Mouse (Mus musculus): ENCODE results near the gene Gramd1b. TPM values are rescaled to one million over a fixed set of nuclear protein-coding genes. Genes with fewer than 3 reads are reported as not detected.

Gramd1b gene
- polyA plus RNA-seq, 1 experiment = 41.2 TPM

DNA sequence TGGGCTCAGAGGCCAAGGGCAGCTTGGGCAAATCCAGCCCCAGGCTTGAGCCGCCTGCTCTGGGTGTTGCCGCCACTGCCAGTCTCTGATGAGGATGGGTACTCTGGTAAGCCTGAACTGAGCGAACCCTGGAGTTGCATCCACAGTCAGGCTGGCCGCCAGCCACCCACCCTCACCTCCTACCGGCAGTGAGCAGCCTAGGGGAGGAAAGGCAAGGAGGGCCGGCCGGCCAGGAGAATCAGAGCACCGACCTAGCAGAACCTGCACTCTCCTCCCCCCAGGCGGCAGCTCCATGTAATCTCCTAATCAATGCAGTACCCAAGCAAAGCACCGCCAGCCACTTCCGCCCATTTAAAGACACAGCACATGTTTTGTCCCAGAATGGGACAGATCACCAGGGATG lies 155.0 kb downstream of the Gramd1b start:
- peak; percentile 35; the same call in 1 of the 2 replicates for TF ChIP-seq CTCF (IDR thresholded peaks at IDR 0.05; ENCODE audit: borderline replicate concordance, extremely low read depth, insufficient read depth, insufficient read length)
- TF ChIP-seq POLR2A (IDR thresholded peaks at IDR 0.05; ENCODE audit: borderline replicate concordance, extremely low read depth, insufficient read depth, insufficient read length, poor library complexity, severe bottlenecking) = no peak
- peak; percentile 81 for DNase-seq (ENCODE audit: low read depth)

DNA sequence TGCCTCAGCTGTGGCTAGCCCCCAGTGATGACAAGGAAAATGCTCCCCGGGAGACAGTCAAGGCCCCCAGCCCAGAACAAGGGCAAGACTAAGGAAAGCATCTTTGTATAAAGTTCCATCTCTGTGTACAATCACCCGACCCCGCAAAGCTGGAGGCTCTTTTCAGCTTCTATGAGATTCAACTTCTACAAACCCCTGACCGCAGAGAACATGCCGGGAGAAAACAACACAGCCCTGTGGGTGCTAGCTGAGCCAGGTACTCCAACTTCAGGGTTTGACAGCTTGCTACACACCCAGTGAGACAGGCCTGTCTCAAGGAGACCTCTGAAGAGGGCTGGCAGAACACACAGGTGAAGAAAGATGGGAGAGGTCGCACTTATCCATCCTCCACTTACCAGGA lies 155.7 kb downstream of the Gramd1b start:
- DNase-seq (ENCODE audit: low read depth) = no peak
- TF ChIP-seq CTCF (IDR thresholded peaks at IDR 0.05; ENCODE audit: borderline replicate concordance, extremely low read depth, insufficient read depth, insufficient read length) (no peak), POLR2A (IDR thresholded peaks at IDR 0.05; ENCODE audit: borderline replicate concordance, extremely low read depth, insufficient read depth, insufficient read length, poor library complexity, severe bottlenecking) (no peak)

DNA sequence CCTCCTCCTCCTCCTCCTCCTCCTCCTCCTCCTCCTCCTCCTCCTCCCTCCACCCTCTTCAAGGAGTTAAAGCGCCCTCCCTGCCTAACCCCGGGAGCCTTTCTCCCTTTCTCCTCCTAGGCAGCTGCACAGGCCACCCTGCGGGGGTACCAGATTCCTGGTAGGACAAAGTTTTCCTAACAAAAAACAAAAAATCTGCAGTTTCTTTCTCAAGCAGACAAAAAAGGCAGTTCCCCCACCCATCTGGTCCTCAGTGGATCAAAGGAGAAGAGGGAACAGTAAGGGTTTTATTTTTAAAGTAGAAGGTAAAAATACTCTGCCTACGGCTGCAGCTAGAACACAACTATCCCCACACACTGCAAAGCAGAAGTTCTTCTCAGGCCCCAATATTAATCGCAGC lies 156.2 kb downstream of the Gramd1b start:
- no peak for DNase-seq (ENCODE audit: low read depth)
- TF ChIP-seq CTCF (IDR thresholded peaks at IDR 0.05; ENCODE audit: borderline replicate concordance, extremely low read depth, insufficient read depth, insufficient read length) = no peak
- no peak for TF ChIP-seq POLR2A (IDR thresholded peaks at IDR 0.05; ENCODE audit: borderline replicate concordance, extremely low read depth, insufficient read depth, insufficient read length, poor library complexity, severe bottlenecking)

DNA sequence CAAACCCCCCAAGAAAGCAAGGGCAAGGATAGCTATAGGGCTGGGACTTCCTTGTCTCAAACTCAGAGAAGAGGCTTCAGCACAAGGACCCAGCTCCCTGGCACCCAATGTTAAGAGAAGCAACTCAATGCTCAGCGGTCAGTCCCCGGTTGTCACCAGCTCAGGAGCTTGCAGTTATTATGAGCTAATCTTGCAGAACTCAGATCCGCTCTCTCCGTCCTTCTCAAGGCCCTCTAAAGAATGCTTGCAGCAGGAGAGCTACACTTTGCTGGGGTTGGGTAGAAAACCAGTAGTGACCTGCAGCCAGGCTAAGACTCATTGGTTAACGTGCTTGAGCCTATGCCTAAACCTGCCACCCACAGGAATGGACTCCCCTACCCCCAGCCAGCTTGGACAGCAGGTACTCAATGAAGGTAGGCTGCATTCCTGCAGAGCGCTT lies 156.6 kb downstream of the Gramd1b start:
- TF ChIP-seq CTCF (IDR thresholded peaks at IDR 0.05; ENCODE audit: borderline replicate concordance, extremely low read depth, insufficient read depth, insufficient read length) (no peak), POLR2A (IDR thresholded peaks at IDR 0.05; ENCODE audit: borderline replicate concordance, extremely low read depth, insufficient read depth, insufficient read length, poor library complexity, severe bottlenecking) (no peak)

DNA sequence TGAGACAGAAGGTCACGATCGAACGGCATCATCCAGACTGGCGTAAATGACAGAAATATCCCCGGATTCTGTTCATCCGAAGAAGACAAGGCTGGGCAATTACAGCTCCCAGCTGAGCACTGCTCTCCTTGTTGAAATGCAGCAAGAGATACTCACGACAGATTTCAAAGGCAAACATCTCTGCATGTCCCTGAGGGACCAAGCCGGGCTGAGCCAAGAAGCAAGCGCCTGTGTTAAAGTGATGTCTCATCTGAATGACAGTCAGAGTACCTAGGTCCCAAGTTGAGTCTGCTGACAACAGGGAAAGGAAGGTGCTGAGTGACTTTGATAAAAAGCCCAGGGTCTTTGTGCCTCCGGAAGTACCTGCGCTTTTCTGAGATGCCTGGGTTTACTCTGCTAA lies 157.1 kb downstream of the Gramd1b start:
- no peak for TF ChIP-seq POLR2A (IDR thresholded peaks at IDR 0.05; ENCODE audit: borderline replicate concordance, extremely low read depth, insufficient read depth, insufficient read length, poor library complexity, severe bottlenecking)
- no peak for TF ChIP-seq CTCF (IDR thresholded peaks at IDR 0.05; ENCODE audit: borderline replicate concordance, extremely low read depth, insufficient read depth, insufficient read length)
- no peak for DNase-seq (ENCODE audit: low read depth)

More for the DNA sequence above, 156.6 kb downstream of the Gramd1b start:
- no peak for DNase-seq (ENCODE audit: low read depth)

DNA sequence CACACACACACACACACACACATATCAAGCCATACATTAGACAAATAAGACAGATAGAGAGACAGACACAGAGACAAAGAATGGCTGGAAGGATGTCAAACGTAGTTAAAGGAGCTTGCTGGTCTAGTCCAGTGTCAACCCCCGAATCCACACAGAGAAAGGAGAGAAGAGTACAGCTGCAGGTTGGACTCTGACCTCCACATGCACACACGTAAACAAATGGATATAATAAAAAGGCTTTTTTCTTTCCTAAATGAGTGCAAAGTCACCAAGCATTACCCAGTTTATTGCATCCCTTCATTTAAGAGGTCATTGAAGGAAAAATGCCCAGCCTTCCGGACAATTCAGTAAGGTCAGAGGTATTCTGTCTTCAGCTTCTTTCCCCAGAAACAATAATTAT lies 161.0 kb downstream of the Gramd1b start:
- TF ChIP-seq POLR2A (IDR thresholded peaks at IDR 0.05; ENCODE audit: borderline replicate concordance, extremely low read depth, insufficient read depth, insufficient read length, poor library complexity, severe bottlenecking) (no peak), CTCF (IDR thresholded peaks at IDR 0.05; ENCODE audit: borderline replicate concordance, extremely low read depth, insufficient read depth, insufficient read length) (no peak)
- DNase-seq (ENCODE audit: low read depth) = no peak

DNA sequence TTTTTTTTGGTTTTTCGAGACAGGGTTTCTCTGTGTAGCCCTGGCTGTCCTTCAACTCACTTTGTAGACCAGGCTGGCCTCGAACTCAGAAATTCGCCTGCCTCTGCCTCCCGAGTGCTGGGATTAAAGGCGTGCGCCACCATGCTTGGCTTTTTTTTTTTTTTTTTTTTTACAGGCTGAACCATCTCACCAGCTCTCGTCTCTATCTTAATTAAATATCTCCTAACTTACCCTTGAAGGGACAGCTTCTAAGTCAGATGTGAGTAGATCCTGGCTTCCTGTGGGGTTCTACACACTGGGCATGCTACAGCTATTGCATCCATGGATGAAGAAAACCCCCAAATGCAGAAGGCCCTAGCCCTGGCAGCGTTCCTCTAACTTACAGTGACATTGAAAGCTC lies 164.4 kb downstream of the Gramd1b start:
- TF ChIP-seq CTCF (IDR thresholded peaks at IDR 0.05; ENCODE audit: borderline replicate concordance, extremely low read depth, insufficient read depth, insufficient read length) (no peak), POLR2A (IDR thresholded peaks at IDR 0.05; ENCODE audit: borderline replicate concordance, extremely low read depth, insufficient read depth, insufficient read length, poor library complexity, severe bottlenecking) (no peak)
- no peak for DNase-seq (ENCODE audit: low read depth)

DNA sequence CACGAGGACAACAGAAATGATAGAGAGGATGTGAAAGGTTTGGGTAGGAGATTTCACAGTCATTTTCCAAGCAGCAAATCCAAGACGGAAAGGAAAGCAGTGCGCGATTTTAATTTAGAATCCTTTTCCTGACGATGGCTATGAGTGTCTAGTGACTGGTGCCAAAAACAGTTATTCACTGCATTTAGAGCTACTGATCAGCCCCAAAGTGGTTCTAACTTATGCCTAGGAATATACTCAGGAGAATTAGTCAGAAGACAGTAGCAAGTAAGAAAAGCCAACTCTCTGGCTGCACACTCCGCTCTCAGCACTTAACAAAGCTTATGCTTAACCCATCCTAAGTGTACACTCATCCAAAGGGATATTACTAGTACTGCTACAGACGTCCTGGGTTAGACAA lies 166.9 kb downstream of the Gramd1b start:
- no peak for DNase-seq (ENCODE audit: low read depth)
- no peak for TF ChIP-seq CTCF (IDR thresholded peaks at IDR 0.05; ENCODE audit: borderline replicate concordance, extremely low read depth, insufficient read depth, insufficient read length)
- no peak for TF ChIP-seq POLR2A (IDR thresholded peaks at IDR 0.05; ENCODE audit: borderline replicate concordance, extremely low read depth, insufficient read depth, insufficient read length, poor library complexity, severe bottlenecking)

DNA sequence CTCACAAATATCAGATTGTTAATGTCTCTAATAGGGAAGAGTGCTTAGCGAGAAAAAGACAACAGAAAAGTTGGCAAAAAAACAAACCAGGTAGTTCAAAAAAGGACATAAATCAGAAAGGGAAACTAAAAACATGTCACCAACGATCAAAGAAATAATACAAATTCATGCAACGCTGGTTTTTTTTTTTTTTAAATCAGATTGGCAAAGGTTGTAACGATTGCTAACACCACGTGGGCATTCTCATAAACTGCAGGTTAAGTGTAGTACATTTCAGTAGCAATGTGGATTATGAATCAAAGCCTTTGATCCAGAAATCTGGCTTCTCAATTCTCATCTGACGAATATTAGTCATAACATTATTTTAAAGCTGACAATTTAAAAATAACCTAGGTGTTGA lies 169.2 kb downstream of the Gramd1b start:
- no peak for TF ChIP-seq CTCF (IDR thresholded peaks at IDR 0.05; ENCODE audit: borderline replicate concordance, extremely low read depth, insufficient read depth, insufficient read length)
- TF ChIP-seq POLR2A (IDR thresholded peaks at IDR 0.05; ENCODE audit: borderline replicate concordance, extremely low read depth, insufficient read depth, insufficient read length, poor library complexity, severe bottlenecking) = no peak
- DNase-seq (ENCODE audit: low read depth) = no peak

DNA sequence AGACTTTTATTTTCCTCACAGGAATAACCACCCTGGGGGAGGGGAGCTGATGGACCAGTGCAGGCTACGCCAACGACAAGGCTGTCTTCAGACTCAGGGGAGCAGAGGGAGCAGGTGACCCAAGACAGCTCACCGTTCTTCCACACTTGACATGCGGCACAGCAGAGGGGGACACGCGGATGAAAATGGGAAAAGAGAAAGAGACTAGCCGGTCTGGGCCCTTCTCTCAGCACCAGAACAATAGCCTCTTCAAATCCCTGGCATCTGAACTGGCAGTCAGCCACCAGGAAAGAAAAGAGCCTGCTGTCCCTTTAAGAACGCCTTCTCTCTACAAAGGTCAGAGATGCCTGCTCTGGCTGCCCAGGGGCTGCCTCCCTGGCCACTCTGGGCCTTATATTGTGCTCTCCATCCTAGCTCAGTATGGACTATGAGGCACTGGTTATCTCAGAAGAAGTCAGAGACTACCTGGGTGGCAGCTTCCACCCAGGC lies 172.7 kb downstream of the Gramd1b start:
- TF ChIP-seq POLR2A (IDR thresholded peaks at IDR 0.05; ENCODE audit: borderline replicate concordance, extremely low read depth, insufficient read depth, insufficient read length, poor library complexity, severe bottlenecking) (no peak), CTCF (IDR thresholded peaks at IDR 0.05; ENCODE audit: borderline replicate concordance, extremely low read depth, insufficient read depth, insufficient read length) (no peak)
- peak; percentile 91 for DNase-seq (ENCODE audit: low read depth)

DNA sequence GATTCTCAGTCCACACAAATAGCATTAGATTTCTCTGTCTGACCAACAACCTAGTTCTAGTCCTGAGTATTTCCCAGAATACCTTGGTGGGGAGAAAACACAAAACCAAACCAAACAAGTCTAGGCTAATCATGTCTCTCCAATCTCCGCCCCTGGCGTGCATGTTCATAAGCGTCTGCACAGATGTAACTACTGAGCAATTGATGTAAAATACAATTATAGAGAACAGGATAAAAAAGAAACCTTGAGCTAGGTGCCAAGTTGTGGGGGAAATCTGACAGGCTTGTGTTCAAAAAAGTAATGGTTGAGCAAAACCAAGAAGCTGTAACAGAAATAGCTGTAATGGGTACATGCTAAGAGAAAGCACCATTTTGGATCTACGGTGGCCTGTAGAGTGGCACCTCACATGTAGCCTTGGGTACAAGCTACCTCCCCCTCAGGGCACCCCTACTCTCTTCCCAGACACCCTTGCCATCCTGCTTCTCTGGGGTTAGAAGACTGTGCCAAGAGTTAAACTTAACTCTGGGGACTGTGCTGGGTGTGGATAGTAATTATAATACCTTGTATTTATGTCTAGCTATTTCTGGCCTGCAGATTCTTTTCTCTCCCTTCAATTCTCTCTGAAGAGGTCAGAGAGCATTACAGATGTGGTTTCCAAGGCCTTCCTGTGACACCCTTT lies 174.3 kb downstream of the Gramd1b start:
- DNase-seq (ENCODE audit: low read depth) = no peak
- TF ChIP-seq CTCF (IDR thresholded peaks at IDR 0.05; ENCODE audit: borderline replicate concordance, extremely low read depth, insufficient read depth, insufficient read length) (no peak), POLR2A (IDR thresholded peaks at IDR 0.05; ENCODE audit: borderline replicate concordance, extremely low read depth, insufficient read depth, insufficient read length, poor library complexity, severe bottlenecking) (no peak)

DNA sequence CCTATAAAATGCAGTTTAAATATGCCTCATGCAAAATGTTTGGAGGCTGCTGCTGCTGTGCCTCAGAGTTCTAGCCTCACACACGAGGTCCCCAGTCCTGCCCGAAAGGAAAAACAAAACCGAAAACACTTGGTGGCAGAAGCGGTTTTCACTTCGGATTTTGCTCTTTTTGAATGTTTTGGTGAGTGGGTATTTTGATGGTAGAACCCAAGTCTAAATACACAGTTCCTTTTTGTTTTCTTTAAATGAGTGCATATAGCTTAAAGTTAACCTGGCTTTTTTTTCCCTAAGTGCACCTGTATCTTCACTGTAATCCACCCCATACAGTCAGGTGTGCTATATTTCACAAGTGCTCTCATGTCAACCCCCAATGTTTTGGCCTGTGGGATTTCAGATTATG lies 174.8 kb downstream of the Gramd1b start:
- DNase-seq (ENCODE audit: low read depth) = no peak
- TF ChIP-seq CTCF (IDR thresholded peaks at IDR 0.05; ENCODE audit: borderline replicate concordance, extremely low read depth, insufficient read depth, insufficient read length) (no peak), POLR2A (IDR thresholded peaks at IDR 0.05; ENCODE audit: borderline replicate concordance, extremely low read depth, insufficient read depth, insufficient read length, poor library complexity, severe bottlenecking) (no peak)

Measured in brain, embryonic 14.5 days (tissue).